9 mouse cellular contexts compared by ENCODE assay signal in genomic region chr3:95280747-95281146, GRCm38 (mm10). TPM values are rescaled to one million over a fixed set of nuclear protein-coding genes. Genes with fewer than 3 reads are reported as not detected.
DNase-seq lines count a peak whose midpoint lies in the region; ATAC-seq and TF ChIP-seq lines count a peak whose summit lies in the region.
"Had no signal": no experiment of that assay in that cellular context is flagged by ENCODE, and none has a peak within 500 bp of the region (broad histone marks: within the 10 kb centered on the region; RNA-seq: fewer than 3 reads in every experiment).

No protein-coding gene starts in this region.

- 18% methylated on average over 8 of the region's 8 CpGs for WGBS in forebrain, postnatal 0 days

- no peaks in the 10 kb centered on the region for H3K9me3 ChIP-seq in forebrain, postnatal 0 days (ENCODE audit: low read length)

- TF ChIP-seq CTCF in forebrain, postnatal 0 days (IDR thresholded peaks at IDR 0.05; ENCODE audit: low read depth) = no peak

- intact Hi-C loops in left cerebral cortex, postnatal 14 days (cut with DNase I) = loop anchor here (5.0 kb wide), 2 partner anchors 37 to 53 kb away; partner anchors contain the start of gene Cdc42se1

- peak overlapping the region; percentile 66 for H3K4me3 ChIP-seq in forebrain, postnatal 0 days (ENCODE audit: low read depth, low read length)

- ATAC-seq in forebrain, postnatal 0 days = no peak

- peak overlapping the region; percentile 88 for H3K9ac ChIP-seq in forebrain, postnatal 0 days

- H3K4me2 ChIP-seq in forebrain, postnatal 0 days (ENCODE audit: low read depth) = peak overlapping the region; percentile 81

- H3K4me1 ChIP-seq in forebrain, postnatal 0 days (ENCODE audit: insufficient read depth) = peaks cover 11% of the 10 kb centered on the region

- H3K36me3 ChIP-seq in forebrain, postnatal 0 days (ENCODE audit: insufficient read depth) = no peaks in the 10 kb centered on the region

- peak; percentile 26 to 59 for DNase-seq in left cerebral cortex, postnatal 14 days (ENCODE audit: low spot score in 2 of 2)
- no peak for DNase-seq in left cerebral cortex, adult 8-10 months (ENCODE audit: low spot score in 2 of 2)
- DNase-seq in T-cell, adult 2 months (ENCODE audit: low spot score) = peak; percentile 7
- peak; percentile 63 for DNase-seq in forebrain, postnatal 0 days
- peak; percentile 59 for DNase-seq in kidney, postnatal 10 days
- peak; percentile 50 to 54 for DNase-seq in lung, postnatal 4 days
- peak; percentile 13 for DNase-seq in telencephalon, adult 2 months (ENCODE audit: low read depth, low spot score)
- no peak for DNase-seq in adrenal gland, adult 2 months

- H3K27ac ChIP-seq in forebrain, postnatal 0 days (ENCODE audit: low read depth, low read length) = peak overlapping the region; percentile 83

- no peaks in the 10 kb centered on the region for H3K27me3 ChIP-seq in forebrain, postnatal 0 days (ENCODE audit: insufficient read depth, low read length)

RNA-seq across cellular contexts. Expression of gene Mindy1, which starts 0.4 kb away (rescaled TPM):
- 10 to 100 TPM; 23.5 to 25.5 TPM for total RNA-seq in left cerebral cortex, postnatal 14 days (2021)
- 10 to 100 TPM; 20.7 to 24.3 (median 22.4) TPM for total RNA-seq in left cerebral cortex, adult 8-10 months (2022)
- 29.5 and 35.4 TPM in 2 replicates for total RNA-seq in forebrain, postnatal 0 days (2014; rRNA removed)
- 33.6 and 38.9 TPM in 2 replicates for polyA plus RNA-seq in forebrain, postnatal 0 days (2015; fragmentation: Nextera tagmentation; extraction: Ambion mirVana)
- 100 to 1,000 TPM; 131 to 139 TPM for total RNA-seq in adrenal gland, adult 2 months (2021)
- 209 and 296 TPM in 2 replicates for polyA plus RNA-seq in adrenal gland, adult 2 months (2012; rRNA removed)

RNA-seq across cellular contexts. Expression of gene Prune1, which starts 1.1 kb away (rescaled TPM):
- 10 to 100 TPM; 31.7 to 32.3 TPM for total RNA-seq in left cerebral cortex, postnatal 14 days (2021)
- 10 to 100 TPM; 24.0 to 27.2 (median 25.2) TPM for total RNA-seq in left cerebral cortex, adult 8-10 months (2022)
- total RNA-seq in forebrain, postnatal 0 days (2014; rRNA removed) = 47.2 and 59.0 TPM in 2 replicates
- 51.4 and 60.4 TPM in 2 replicates for polyA plus RNA-seq in forebrain, postnatal 0 days (2015; fragmentation: Nextera tagmentation; extraction: Ambion mirVana)
- 10 to 100 TPM; 26.3 to 31.1 TPM for total RNA-seq in adrenal gland, adult 2 months (2021)
- polyA plus RNA-seq in adrenal gland, adult 2 months (2012; rRNA removed) = 14.1 and 15.4 TPM in 2 replicates

RNA-seq across cellular contexts. Expression of gene Anxa9, which starts 26.2 kb away (rescaled TPM):
- total RNA-seq in left cerebral cortex, postnatal 14 days (2021) = under 1 TPM; 0.64 to 0.89 TPM
- total RNA-seq in left cerebral cortex, adult 8-10 months (2022) = 1 to 10 TPM in 2 of 4 experiments, under 1 TPM in 2; 0.33 to 1.6 (median 0.93) TPM
- total RNA-seq in forebrain, postnatal 0 days (2014; rRNA removed) = 0.14 and 0.54 TPM in 2 replicates
- polyA plus RNA-seq in forebrain, postnatal 0 days (2015; fragmentation: Nextera tagmentation; extraction: Ambion mirVana) = 0.24 and 0.40 TPM in 2 replicates
- total RNA-seq in adrenal gland, adult 2 months (2021) = 1 to 10 TPM; 1.2 to 2.5 TPM
- polyA plus RNA-seq in adrenal gland, adult 2 months (2012; rRNA removed) = 0.88 and 1.3 TPM in 2 replicates

RNA-seq across cellular contexts. Expression of gene Bnipl, which starts 29.8 kb away (rescaled TPM):
- under 1 TPM in 1 of 2 experiments, not detected in 1; 0.33 TPM for total RNA-seq in left cerebral cortex, postnatal 14 days (2021)
- total RNA-seq in left cerebral cortex, adult 8-10 months (2022) = under 1 TPM in 3 of 4 experiments, not detected in 1; 0.37 to 0.72 (median 0.67) TPM
- 0.23 and 0.33 TPM in 2 replicates for total RNA-seq in forebrain, postnatal 0 days (2014; rRNA removed)
- polyA plus RNA-seq in forebrain, postnatal 0 days (2015; fragmentation: Nextera tagmentation; extraction: Ambion mirVana) = not detected in 2 replicates
- total RNA-seq in adrenal gland, adult 2 months (2021) = not detected
- not detected in 2 replicates for polyA plus RNA-seq in adrenal gland, adult 2 months (2012; rRNA removed)
- total RNA-seq: common myeloid progenitor, adult 5-6 weeks had no signal

RNA-seq across cellular contexts. Expression of gene Cers2, which starts 33.8 kb away (rescaled TPM):
- total RNA-seq in left cerebral cortex, postnatal 14 days (2021) = 10 to 100 TPM; 39.1 to 46.8 TPM
- 10 to 100 TPM; 51.9 to 63.7 (median 56.1) TPM for total RNA-seq in left cerebral cortex, adult 8-10 months (2022)
- total RNA-seq in forebrain, postnatal 0 days (2014; rRNA removed) = 59.4 and 72.6 TPM in 2 replicates
- 68.6 and 77.9 TPM in 2 replicates for polyA plus RNA-seq in forebrain, postnatal 0 days (2015; fragmentation: Nextera tagmentation; extraction: Ambion mirVana)
- total RNA-seq in adrenal gland, adult 2 months (2021) = 100 to 1,000 TPM; 224 to 263 TPM
- 78.7 and 99.1 TPM in 2 replicates for polyA plus RNA-seq in adrenal gland, adult 2 months (2012; rRNA removed)

Comparison
In these comparisons a context has a peak if more than half of its experiments do, and no peak if none do; other contexts are left out.
1. DNase-seq: peak in left cerebral cortex, postnatal 14 days (2 of 2), T-cell, adult 2 months (single experiment), forebrain, postnatal 0 days (single experiment), kidney, postnatal 10 days (single experiment), lung, postnatal 4 days (2 of 2) and telencephalon, adult 2 months (single experiment); none in left cerebral cortex, adult 8-10 months (0 of 2) and adrenal gland, adult 2 months (single experiment).